Mouse (Mus musculus) macrophage (primary cell): ENCODE data around the gene Pm20d1. TPM values are rescaled to one million over a fixed set of nuclear protein-coding genes. Genes with fewer than 3 reads are reported as not detected.

Experiments used
- H3K27ac ChIP-seq: fragments of 350-480 bp; formaldehyde crosslinking; 2 replicates; pipeline ENCODE4 v1.9.0; 2021
- H3K36me3 ChIP-seq: fragments of 350-480 bp; formaldehyde crosslinking; 2 replicates; pipeline ENCODE4 v1.9.0; 2021; ENCODE audit errors: inconsistent target
- H3K4me3 ChIP-seq: fragments of 350-480 bp; formaldehyde crosslinking; 2 replicates; pipeline ENCODE4 v1.9.0; 2021; ENCODE audit errors: inconsistent target
- H3K79me2 ChIP-seq: fragments of 350-480 bp; formaldehyde crosslinking; 2 replicates; pipeline ENCODE4 v1.9.0; 2021; ENCODE audit errors: inconsistent target
- WGBS: methylation state at CpG from one replicate; pipeline ENCODE4 v1.1.7; 2026; ENCODE audit warnings: inconsistent platforms; ENCODE audit not compliant: missing documents; 5-methylcytosine and 5-hydroxymethylcytosine counted together
- polyA plus RNA-seq: library from polyadenylated mRNA; stranded (reverse); fragments of 250-400 nt; gene quantifications from 3 replicates; pipeline ENCODE4 v1.2.4, GENCODE M21; 2018; ENCODE audit warnings: inconsistent platforms

Gene Pm20d1
- polyA plus RNA-seq, 1 experiment from 2014 or later = not detected

- H3K79me2 ChIP-seq = peaks cover 15% of the 10 kb centered on the region; the same call in 1 of the 2 replicates
- no peak overlapping the region for H3K4me3 ChIP-seq
- H3K36me3 ChIP-seq = peaks cover 31% of the 10 kb centered on the region; the same call in 1 of the 2 replicates
- WGBS = 85% methylated on average over 2 of the region's 2 CpGs
- H3K27ac ChIP-seq = no peak overlapping the region
Measured at GRCm38 (mm10) chr1:131869561-131869960, 72.4 kb downstream of the Pm20d1 start.

Other genes with a start within 250 kb of the Pm20d1 start
- gene Avpr1b, start 198.1 kb upstream of the Pm20d1 start, polyA plus RNA-seq = not detected in 3 replicates
- gene Ctse, start 159.1 kb upstream of the Pm20d1 start, polyA plus RNA-seq = 0.48 to 4.2 TPM (median 2.5 TPM) in 3 replicates
- 161 to 338 TPM (median 284 TPM) in 3 replicates for gene Rab7b, start 108.7 kb upstream of the Pm20d1 start, polyA plus RNA-seq
- 0.05 TPM in 1 of 3 replicates, not detected in the others for gene Slc26a9, start 53.4 kb upstream of the Pm20d1 start, polyA plus RNA-seq
- 4.1 to 6.3 TPM (median 5.8 TPM) in 3 replicates for gene Slc41a1, start 30.1 kb downstream of the Pm20d1 start, polyA plus RNA-seq
- gene Rab29, start 69.8 kb downstream of the Pm20d1 start, polyA plus RNA-seq = 26.8 to 49.2 TPM (median 42.9 TPM) in 3 replicates
- 30.6 to 64.9 TPM (median 34.7 TPM) in 3 replicates for gene Nucks1, start 113.2 kb downstream of the Pm20d1 start, polyA plus RNA-seq
- gene Slc45a3, start 165.6 kb downstream of the Pm20d1 start, polyA plus RNA-seq = 0.39 to 2.0 TPM (median 0.70 TPM) in 3 replicates
- gene Elk4, start 210.2 kb downstream of the Pm20d1 start, polyA plus RNA-seq = 17.7 to 25.3 TPM (median 23.4 TPM) in 3 replicates